In genomic region chr8:125935649-125936048, GRCm38 (mm10) we compare ENCODE assay signal across 8 mouse cellular contexts. TPM values are rescaled to one million over a fixed set of nuclear protein-coding genes. Genes with fewer than 3 reads are reported as not detected.
DNase-seq lines count a peak whose midpoint lies in the region; ATAC-seq and TF ChIP-seq lines count a peak whose summit lies in the region.

No protein-coding gene starts in this region.

- 47% methylated on average over 9 of the region's 9 CpGs for WGBS in liver, embryonic 11.5 days

- no peak overlapping the region for H3K27ac ChIP-seq in liver, embryonic 11.5 days (ENCODE audit: low read depth, low read length)

- no peaks in the 10 kb centered on the region for H3K36me3 ChIP-seq in liver, embryonic 11.5 days (ENCODE audit: control insufficient read depth, insufficient read depth, low read length)

- in situ Hi-C loops in Patski (cut with MboI; ENCODE audit: low pct_unique_long_range_greater_than_20kb), result loop anchor here (25.0 kb wide), 1 partner anchor 1027 kb away; the partner anchor contains the start of gene Rbm34

- H3K4me1 ChIP-seq in liver, embryonic 11.5 days (replicated peaks; ENCODE audit: control insufficient read depth, insufficient read depth, low read length), result no peaks in the 10 kb centered on the region

- no peak for ATAC-seq in liver, embryonic 11.5 days (replicated peaks; ENCODE audit: low FRiP score)
- no peak for ATAC-seq in Patski
- ATAC-seq in activated CD4-positive, CD25-positive, alpha-beta regulatory T cell, adult 4 months, result no peak

- H3K4me3 ChIP-seq in liver, embryonic 11.5 days (ENCODE audit: low read depth, low read length), result no peak overlapping the region

- CTCF ChIA-PET in Patski (lab: Charles Lee), result interaction anchor here (0.7 to 3.7 kb wide), 13 partner anchors 10 to 320 kb away, joined by 3 to 17 read pairs (median 4); no protein-coding TSS in a partner anchor

- no peaks in the 10 kb centered on the region for H3K9me3 ChIP-seq in liver, embryonic 11.5 days (ENCODE audit: control insufficient read depth, low read length)

- H3K9ac ChIP-seq in liver, embryonic 11.5 days (ENCODE audit: low read depth, low read length), result no peak overlapping the region

- H3K27me3 ChIP-seq in liver, embryonic 11.5 days (replicated peaks; ENCODE audit: control insufficient read depth, insufficient read depth, low read length), result no peaks in the 10 kb centered on the region
- no peaks in the 10 kb centered on the region for H3K27me3 ChIP-seq in Patski

- intact Hi-C loops in gastrocnemius, postnatal 14 days (cut with DNase I; ENCODE audit: low total_unique reads), result no loop called here
- intact Hi-C loops in left cerebral cortex, postnatal 25 days (cut with DNase I), result no loop called here

- DNase-seq in liver (peak; percentile 35), Patski (ENCODE audit: low read depth, low spot score) (no peak)
- DNase-seq in liver, embryonic 11.5 days (ENCODE audit: low spot score), result no peak
- peak; percentile 82 to 86 for DNase-seq in cerebellum, adult 18-20 months
- DNase-seq in gastrocnemius, postnatal 14 days, result peak; percentile 41
- peak; percentile 58 to 78 for DNase-seq in left cerebral cortex, postnatal 25 days (ENCODE audit: low spot score in 2 of 2)
- peak; percentile 84 for DNase-seq in retina, embryonic 14.5 days (ENCODE audit: low spot score)

- H3K4me2 ChIP-seq in liver, embryonic 11.5 days, result no peak overlapping the region

- POLR2A ChIA-PET in Patski (lab: Charles Lee), result no interaction called here

- peak; percentile 79 for TF ChIP-seq CTCF in Patski (IDR thresholded peaks at IDR 0.05)

RNA-seq across cellular contexts. Expression of gene Map3k21, which starts 25.4 kb away (rescaled TPM):
- 0.07 and 0.14 TPM in 2 replicates for polyA plus RNA-seq in liver, embryonic 11.5 days (2014; fragmentation: Nextera tagmentation; extraction: Ambion mirVana)
- 11.9 TPM for polyA plus RNA-seq in Patski (2021)
- total RNA-seq in gastrocnemius, postnatal 14 days (2021), result under 1 TPM; 0.07 to 0.18 TPM
- 1 to 10 TPM; 1.7 to 2.6 TPM for total RNA-seq in left cerebral cortex, postnatal 25 days (2021)
- polyA plus RNA-seq in activated CD4-positive, CD25-positive, alpha-beta regulatory T cell, adult 4 months (2017; shearing (Covaris generic)), result not detected

RNA-seq across cellular contexts. Expression of gene Pcnx2, which starts 37.5 kb away (rescaled TPM):
- polyA plus RNA-seq in liver, embryonic 11.5 days (2014; fragmentation: Nextera tagmentation; extraction: Ambion mirVana), result 0.47 and 0.67 TPM in 2 replicates
- polyA plus RNA-seq in Patski (2021), result 0.27 TPM
- total RNA-seq in gastrocnemius, postnatal 14 days (2021), result under 1 TPM; 0.23 to 0.35 TPM
- total RNA-seq in left cerebral cortex, postnatal 25 days (2021), result 10 to 100 TPM; 81.8 to 86.2 TPM
- under 1 TPM in 1 of 2 experiments, not detected in 1; 0.42 TPM for polyA plus RNA-seq in activated CD4-positive, CD25-positive, alpha-beta regulatory T cell, adult 4 months (2017; shearing (Covaris generic))

RNA-seq across cellular contexts. Expression of gene Kcnk1, which starts 59.3 kb away (rescaled TPM):
- polyA plus RNA-seq in liver, embryonic 11.5 days (2014; fragmentation: Nextera tagmentation; extraction: Ambion mirVana), result 1.9 and 2.1 TPM in 2 replicates
- 62.4 TPM for polyA plus RNA-seq in Patski (2021)
- 1 to 10 TPM; 1.4 to 1.8 TPM for total RNA-seq in gastrocnemius, postnatal 14 days (2021)
- 100 to 1,000 TPM; 102 TPM for total RNA-seq in left cerebral cortex, postnatal 25 days (2021)
- polyA plus RNA-seq in activated CD4-positive, CD25-positive, alpha-beta regulatory T cell, adult 4 months (2017; shearing (Covaris generic)), result not detected

Comparison
In these comparisons a context has a peak if more than half of its experiments do, and no peak if none do; other contexts are left out.
1. DNase-seq: peak in liver (single experiment), cerebellum, adult 18-20 months (2 of 2), gastrocnemius, postnatal 14 days (single experiment), left cerebral cortex, postnatal 25 days (2 of 2) and retina, embryonic 14.5 days (single experiment); none in liver, embryonic 11.5 days (single experiment) and Patski (single experiment).
2. RNA of gene Map3k21, which starts 25.4 kb away (polyA plus RNA-seq): 11.9 TPM in Patski (single experiment); 0.07 to 0.14 TPM in liver, embryonic 11.5 days and not detected in activated CD4-positive, CD25-positive, alpha-beta regulatory T cell, adult 4 months; every median in the first group is over 10 times any median in the second.
3. RNA of gene Kcnk1, which starts 59.3 kb away (polyA plus RNA-seq): 62.4 TPM in Patski (single experiment); 1.9 to 2.1 TPM in liver, embryonic 11.5 days and not detected in activated CD4-positive, CD25-positive, alpha-beta regulatory T cell, adult 4 months; every median in the first group is over 10 times any median in the second.